Mouse (Mus musculus): ENCODE data around the gene Fbl.

- TF ChIP-seq CTCF (IDR thresholded peaks at IDR 0.05; ENCODE audit: extremely low read depth, insufficient read length, insufficient replicate concordance, low read depth, low read length) (no peak), POLR2A (IDR thresholded peaks at IDR 0.05; ENCODE audit: low read depth, low read length) (no peak)
These were observed 36.6 kb downstream of the Fbl start for GRCm38 (mm10) chr7:28206044-28206600.

Data from small intestine, adult 2 months (tissue).